Mouse (Mus musculus) embryonic facial prominence, embryonic 15.5 days (tissue): ENCODE results near the gene C7. TPM values are rescaled to one million over a fixed set of nuclear protein-coding genes. Genes with fewer than 3 reads are reported as not detected.

ENCODE experiments used
- polyA plus RNA-seq: library from polyadenylated mRNA; unstranded; fragments of >200 nt; fragmentation: Nextera tagmentation; extraction: Ambion mirVana; gene quantifications from 2 replicates; pipeline ENCODE4 v1.2.1, GENCODE M21; 2015

C7 gene
- polyA plus RNA-seq, 1 experiment from 2014 or later: not detected

Other genes with a start within 250 kb of the C7 start
- gene Mroh2b, start 165.0 kb downstream of the C7 start, polyA plus RNA-seq: not detected in 2 replicates
- gene Card6, start 44.8 kb upstream of the C7 start, polyA plus RNA-seq: 1.7 and 1.9 TPM in 2 replicates
- 560 and 603 TPM in 2 replicates for gene Rpl37, start 52.9 kb upstream of the C7 start, polyA plus RNA-seq
- 16.1 and 17.2 TPM in 2 replicates for gene Prkaa1, start 80.1 kb upstream of the C7 start, polyA plus RNA-seq
- 37.7 and 40.2 TPM in 2 replicates for gene Ttc33, start 121.8 kb upstream of the C7 start, polyA plus RNA-seq
- gene Ptger4, start 180.4 kb upstream of the C7 start, polyA plus RNA-seq: 5.0 and 5.7 TPM in 2 replicates